Mouse (Mus musculus): ENCODE measurements around the gene Samd4b. TPM values are rescaled to one million over a fixed set of nuclear protein-coding genes. Genes with fewer than 3 reads are reported as not detected.

Samd4b gene
- total and polyA plus RNA-seq, 3 experiments = 6.4 to 45.9 TPM; not detected in 1

GRCm38 (mm10) chr7:28641546-28641945 lies 43.6 kb upstream of the Samd4b start (continued):
- TF ChIP-seq MAFK (IDR thresholded peaks at IDR 0.05; ENCODE audit: borderline replicate concordance, low read depth, low read length) = no peak
- no peak for TF ChIP-seq NRF1 (IDR thresholded peaks at IDR 0.05; ENCODE audit: insufficient read depth, low read depth, low read length, poor library complexity, severe bottlenecking)

GRCm38 (mm10) chr7:28637511-28637910 lies 39.6 kb upstream of the Samd4b start:
- DNase-seq (ENCODE audit: low read depth, low spot score) = no peak

DNA sequence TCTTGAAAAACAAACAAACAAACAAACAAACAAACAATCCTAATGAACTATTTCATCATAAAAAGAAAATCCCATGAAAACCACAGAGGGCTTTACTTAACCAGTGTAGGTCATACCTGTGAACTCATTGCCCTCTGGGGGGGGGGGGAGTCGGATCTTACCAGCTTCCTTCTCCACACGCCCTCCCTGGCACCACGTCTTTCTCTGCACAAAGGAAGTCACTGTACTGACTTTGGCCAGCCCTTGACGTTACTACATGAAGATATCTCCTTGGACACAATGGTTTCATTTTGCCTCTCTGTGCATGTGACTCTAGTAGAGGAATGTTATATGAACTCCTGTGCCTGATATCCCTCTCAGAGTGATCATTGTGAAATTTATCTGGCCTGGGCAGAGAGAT lies 36.2 kb upstream of the Samd4b start:
- Histone ChIP-seq H3K79me2 (ENCODE audit: control insufficient read depth, insufficient read depth, low read length, poor library complexity) (no peaks in the 10 kb centered on the region), H3K27ac (ENCODE audit: control insufficient read depth, low read depth, low read length) (no peak overlapping the region), H3K9me3 (replicated peaks; ENCODE audit: insufficient read depth, low read length) (no peaks in the 10 kb centered on the region), H3K9ac (ENCODE audit: control insufficient read depth, low read depth, low read length, poor library complexity, severe bottlenecking) (no peak overlapping the region), H3K36me3 (ENCODE audit: control insufficient read depth in 1 of 2, insufficient read depth in 2 of 2, low read length in 2 of 2) (no peaks in the 10 kb centered on the region), H3K4me3 (ENCODE audit: control insufficient read depth in 1 of 2, insufficient read depth in 1 of 2, low read depth in 2 of 2, low read length in 2 of 2) (no peak overlapping the region), H3K27me3 (ENCODE audit: control insufficient read depth in 1 of 2, insufficient read depth in 2 of 2, low read length in 2 of 2) (no peaks in the 10 kb centered on the region; a peak in 1 of 4 replicates), H3K4me1 (ENCODE audit: control insufficient read depth in 1 of 2, insufficient read depth in 2 of 2, low read length in 2 of 2) (0 out of 4 replicates have a peak, but pooled peaks cover 0 to 5% of the 10 kb centered on the region in 2 experiments)
- TF ChIP-seq TAL1 (IDR thresholded peaks at IDR 0.05; ENCODE audit: low read length) (no peak), UBTF (IDR thresholded peaks at IDR 0.05; ENCODE audit: borderline replicate concordance, insufficient read depth, low read depth, low read length) (no peak), USF1 (IDR thresholded peaks at IDR 0.05; ENCODE audit: low read depth, low read length) (no peak), TBP (IDR thresholded peaks at IDR 0.05; ENCODE audit: low read depth, low read length) (no peak), NRF1 (IDR thresholded peaks at IDR 0.05; ENCODE audit: insufficient read depth, low read depth, low read length, poor library complexity, severe bottlenecking) (no peak), ZMIZ1 (IDR thresholded peaks at IDR 0.05; ENCODE audit: low read depth, low read length) (no peak)
- no peak for DNase-seq (ENCODE audit: low read depth, low spot score)

More at GRCm38 (mm10) chr7:28637511-28637910, 39.6 kb upstream of the Samd4b start:
- H3K27me3 ChIP-seq (ENCODE audit: control insufficient read depth in 1 of 2, insufficient read depth in 2 of 2, low read length in 2 of 2) = no peaks in the 10 kb centered on the region; a peak in 1 of 4 replicates
- H3K27ac ChIP-seq (ENCODE audit: control insufficient read depth, low read depth, low read length) = no peak overlapping the region
- TF ChIP-seq JUND (IDR thresholded peaks at IDR 0.05; ENCODE audit: low read depth, low read length) (no peak), TAL1 (IDR thresholded peaks at IDR 0.05; ENCODE audit: low read length) (no peak), KAT2A (conservative IDR thresholded peaks at IDR 0.05; ENCODE audit: low read depth, low read length) (no peak), ZNF384 (IDR thresholded peaks at IDR 0.05; ENCODE audit: low read depth, low read length) (no peak), MAX (IDR thresholded peaks at IDR 0.05; ENCODE audit: low read length) (no peak), ELF1 (IDR thresholded peaks at IDR 0.05; ENCODE audit: low read depth, low read length) (no peak)
- H3K4me3 ChIP-seq (ENCODE audit: control insufficient read depth in 1 of 2, insufficient read depth in 1 of 2, low read depth in 2 of 2, low read length in 2 of 2) = no peak overlapping the region
- H3K36me3 ChIP-seq (ENCODE audit: control insufficient read depth in 1 of 2, insufficient read depth in 2 of 2, low read length in 2 of 2) = no peaks in the 10 kb centered on the region
- 0 out of 4 replicates have a peak, but pooled peaks cover 0 to 5% of the 10 kb centered on the region in 2 experiments for H3K4me1 ChIP-seq (ENCODE audit: control insufficient read depth in 1 of 2, insufficient read depth in 2 of 2, low read length in 2 of 2)
- H3K9ac ChIP-seq (ENCODE audit: control insufficient read depth, low read depth, low read length, poor library complexity, severe bottlenecking) = no peak overlapping the region
- no peaks in the 10 kb centered on the region for H3K9me3 ChIP-seq (replicated peaks; ENCODE audit: insufficient read depth, low read length)
- H3K79me2 ChIP-seq (ENCODE audit: control insufficient read depth, insufficient read depth, low read length, poor library complexity) = no peaks in the 10 kb centered on the region

Measured in MEL (cell line).